Mouse (Mus musculus): Measurements from ENCODE around the gene Ndufv3. TPM values are rescaled to one million over a fixed set of nuclear protein-coding genes. Genes with fewer than 3 reads are reported as not detected.

Gene Ndufv3
- polyA plus RNA-seq (2012; rRNA removed): 59.9 and 64.9 TPM in 2 replicates

DNA sequence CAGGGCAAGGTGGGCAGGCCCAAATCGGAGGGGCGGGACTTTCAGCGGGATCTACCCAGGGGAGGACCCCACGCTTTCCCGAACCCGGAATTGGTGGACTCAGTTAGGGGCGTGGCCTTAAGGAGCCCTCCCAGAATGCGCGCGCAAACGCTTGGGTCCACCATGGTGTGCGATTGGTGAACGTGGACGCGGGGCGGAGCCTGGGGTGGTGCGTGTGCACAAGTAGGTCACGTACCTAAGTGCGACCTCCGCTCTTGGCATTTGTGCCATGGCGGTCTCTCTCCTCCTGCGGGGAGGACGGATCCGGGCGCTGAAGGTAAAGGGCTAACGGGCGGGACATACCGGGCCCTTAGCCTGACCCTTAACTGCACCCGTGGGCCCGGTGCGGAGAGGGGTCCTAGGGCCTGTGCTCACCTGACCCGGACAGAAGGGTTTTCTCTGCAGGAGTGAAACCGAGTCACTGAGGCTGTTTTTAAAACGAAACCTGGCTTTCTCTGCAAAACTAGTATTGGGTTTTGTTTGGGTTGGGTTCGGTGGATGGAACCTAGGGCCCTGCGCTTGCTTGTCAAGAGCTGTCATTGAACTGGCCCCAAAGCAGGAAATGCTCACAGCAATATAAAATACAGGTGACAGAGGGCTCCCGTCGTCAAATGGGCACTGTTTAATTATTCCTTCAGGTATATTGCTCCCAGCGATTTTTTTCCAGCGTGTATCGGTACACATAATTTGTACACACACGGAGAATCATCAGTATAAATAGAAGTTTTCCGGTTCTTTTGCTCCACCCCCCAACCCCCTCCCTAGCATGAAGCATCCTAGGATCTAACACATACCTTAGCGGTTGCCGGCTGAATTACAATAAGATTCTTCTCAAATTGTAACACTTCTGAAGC, at the start of gene Ndufv3, which contains the start of gene Wdr4:
Gene Ndufv3 (plus strand): TSS at position 170 of the 893 bp plus-strand sequence.
Gene Wdr4 (minus strand): TSS at position 35 of the 893 bp plus-strand sequence.
- Histone ChIP-seq H3K4me3 (ENCODE audit: control insufficient read depth, low read depth, low read length) (peak within 1 kb of the TSS; percentile 84), H3K4me1 (ENCODE audit: control insufficient read depth, insufficient read depth, low read length) (peaks cover 2% of the 10 kb centered on the region), H3K27ac (ENCODE audit: control insufficient read depth, insufficient read depth, low read depth, low read length) (peak within 1 kb of the TSS; percentile 58), H3K36me3 (ENCODE audit: control insufficient read depth, insufficient read depth, low read length) (no peaks in the 10 kb centered on the region), H3K27me3 (ENCODE audit: control insufficient read depth, insufficient read depth, low read length) (no peaks in the 10 kb centered on the region)
- no peak for TF ChIP-seq CTCF (IDR thresholded peaks at IDR 0.05; ENCODE audit: control insufficient read depth, insufficient read depth, insufficient replicate concordance, low read depth, low read length)
- peak; percentile 89 for TF ChIP-seq POLR2A (IDR thresholded peaks at IDR 0.05; ENCODE audit: control insufficient read depth, low read depth, low read length)

DNA sequence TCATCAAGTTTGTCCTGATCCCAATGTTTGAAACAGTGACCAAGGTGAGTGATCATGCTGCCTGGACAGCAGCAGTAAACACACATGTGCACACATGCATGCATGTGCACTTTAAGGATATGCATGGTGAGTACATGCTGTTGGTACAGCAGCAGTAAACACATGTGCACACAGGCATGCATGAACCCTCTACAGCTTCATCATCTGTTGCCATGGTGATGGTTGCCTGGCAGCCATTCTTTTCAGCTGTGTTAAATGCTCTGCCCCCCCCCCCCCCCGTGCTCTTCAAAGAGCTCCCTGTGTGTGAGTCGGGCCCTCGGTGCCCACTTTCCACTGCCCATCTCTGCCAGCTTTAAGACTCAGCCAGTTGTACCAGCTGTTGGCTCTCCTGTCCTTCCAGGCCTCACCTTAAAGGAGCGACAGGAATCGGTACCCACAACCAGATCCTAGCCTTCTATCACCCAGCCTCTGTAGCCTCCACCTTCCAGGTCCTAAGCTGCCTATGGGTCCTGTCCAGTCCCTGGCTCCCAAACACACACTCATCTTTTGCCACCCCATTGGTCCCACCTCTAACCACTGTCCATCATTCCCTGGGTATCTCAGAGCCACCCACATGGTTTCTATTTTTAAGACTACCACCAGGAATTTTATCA, 49.0 kb upstream of the Ndufv3 start:
- Histone ChIP-seq H3K36me3 (ENCODE audit: control insufficient read depth, insufficient read depth, low read length) (no peaks in the 10 kb centered on the region), H3K27me3 (ENCODE audit: control insufficient read depth, insufficient read depth, low read length) (no peaks in the 10 kb centered on the region), H3K4me1 (ENCODE audit: control insufficient read depth, insufficient read depth, low read length) (peaks cover 2% of the 10 kb centered on the region), H3K4me3 (ENCODE audit: control insufficient read depth, low read depth, low read length) (no peak overlapping the region), H3K27ac (ENCODE audit: control insufficient read depth, insufficient read depth, low read depth, low read length) (no peak overlapping the region)
- TF ChIP-seq POLR2A (IDR thresholded peaks at IDR 0.05; ENCODE audit: control insufficient read depth, low read depth, low read length) (no peak), CTCF (IDR thresholded peaks at IDR 0.05; ENCODE audit: control insufficient read depth, insufficient read depth, insufficient replicate concordance, low read depth, low read length) (no peak)

GRCm38 (mm10) chr17:31474388-31474787, 45.5 kb upstream of the Ndufv3 start:
- H3K27ac ChIP-seq (ENCODE audit: control insufficient read depth, insufficient read depth, low read depth, low read length): no peak overlapping the region
- H3K36me3 ChIP-seq (ENCODE audit: control insufficient read depth, insufficient read depth, low read length): no peaks in the 10 kb centered on the region
- H3K4me1 ChIP-seq (ENCODE audit: control insufficient read depth, insufficient read depth, low read length): peaks cover 4% of the 10 kb centered on the region
- H3K27me3 ChIP-seq (ENCODE audit: control insufficient read depth, insufficient read depth, low read length): no peaks in the 10 kb centered on the region
- TF ChIP-seq CTCF (IDR thresholded peaks at IDR 0.05; ENCODE audit: control insufficient read depth, insufficient read depth, insufficient replicate concordance, low read depth, low read length): no peak
- no peak for TF ChIP-seq POLR2A (IDR thresholded peaks at IDR 0.05; ENCODE audit: control insufficient read depth, low read depth, low read length)
- H3K4me3 ChIP-seq (ENCODE audit: control insufficient read depth, low read depth, low read length): no peak overlapping the region

DNA sequence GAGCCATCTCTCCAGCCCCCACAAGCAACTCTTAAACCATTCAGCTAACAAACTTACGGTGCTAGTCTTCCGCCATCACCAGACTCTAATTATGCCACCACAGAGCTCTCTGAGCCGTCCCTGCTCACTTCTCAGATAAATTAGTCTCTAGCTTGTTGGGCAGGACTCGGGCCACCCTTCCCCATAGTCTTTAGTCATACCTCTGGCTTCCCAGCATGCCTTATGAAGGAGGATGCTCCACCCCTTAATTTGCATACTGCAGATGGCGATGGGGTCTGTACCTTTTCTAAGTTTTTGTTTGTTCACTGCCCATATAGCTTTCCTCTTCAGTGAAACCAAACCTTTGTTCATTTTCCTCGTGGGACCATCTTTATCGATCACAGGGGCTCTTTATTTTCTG, 41.3 kb upstream of the Ndufv3 start:
- Histone ChIP-seq H3K4me1 (ENCODE audit: control insufficient read depth, insufficient read depth, low read length) (peaks cover 11% of the 10 kb centered on the region), H3K36me3 (ENCODE audit: control insufficient read depth, insufficient read depth, low read length) (no peaks in the 10 kb centered on the region), H3K27me3 (ENCODE audit: control insufficient read depth, insufficient read depth, low read length) (no peaks in the 10 kb centered on the region), H3K27ac (ENCODE audit: control insufficient read depth, insufficient read depth, low read depth, low read length) (no peak overlapping the region), H3K4me3 (ENCODE audit: control insufficient read depth, low read depth, low read length) (no peak overlapping the region)
- TF ChIP-seq POLR2A (IDR thresholded peaks at IDR 0.05; ENCODE audit: control insufficient read depth, low read depth, low read length) (no peak), CTCF (IDR thresholded peaks at IDR 0.05; ENCODE audit: control insufficient read depth, insufficient read depth, insufficient replicate concordance, low read depth, low read length) (no peak)

- H3K4me1 ChIP-seq (ENCODE audit: control insufficient read depth, insufficient read depth, low read length): peaks cover 11% of the 10 kb centered on the region
- no peak overlapping the region for H3K27ac ChIP-seq (ENCODE audit: control insufficient read depth, insufficient read depth, low read depth, low read length)
- no peak overlapping the region for H3K4me3 ChIP-seq (ENCODE audit: control insufficient read depth, low read depth, low read length)
- H3K36me3 ChIP-seq (ENCODE audit: control insufficient read depth, insufficient read depth, low read length): no peaks in the 10 kb centered on the region
- H3K27me3 ChIP-seq (ENCODE audit: control insufficient read depth, insufficient read depth, low read length): no peaks in the 10 kb centered on the region
- TF ChIP-seq POLR2A (IDR thresholded peaks at IDR 0.05; ENCODE audit: control insufficient read depth, low read depth, low read length): no peak
- TF ChIP-seq CTCF (IDR thresholded peaks at IDR 0.05; ENCODE audit: control insufficient read depth, insufficient read depth, insufficient replicate concordance, low read depth, low read length): no peak
These were observed 40.6 kb upstream of the Ndufv3 start for GRCm38 (mm10) chr17:31479108-31479844.

- peak overlapping the region; percentile 42 for H3K27ac ChIP-seq (ENCODE audit: control insufficient read depth, insufficient read depth, low read depth, low read length)
These were observed 33.2 kb upstream of the Ndufv3 start for GRCm38 (mm10) chr17:31486616-31487198.

More at GRCm38 (mm10) chr17:31486616-31487198, 33.2 kb upstream of the Ndufv3 start:
- Histone ChIP-seq H3K36me3 (ENCODE audit: control insufficient read depth, insufficient read depth, low read length) (no peaks in the 10 kb centered on the region), H3K27me3 (ENCODE audit: control insufficient read depth, insufficient read depth, low read length) (no peaks in the 10 kb centered on the region), H3K4me1 (ENCODE audit: control insufficient read depth, insufficient read depth, low read length) (peaks cover 12% of the 10 kb centered on the region), H3K4me3 (ENCODE audit: control insufficient read depth, low read depth, low read length) (no peak overlapping the region)
- TF ChIP-seq POLR2A (IDR thresholded peaks at IDR 0.05; ENCODE audit: control insufficient read depth, low read depth, low read length): no peak
- no peak for TF ChIP-seq CTCF (IDR thresholded peaks at IDR 0.05; ENCODE audit: control insufficient read depth, insufficient read depth, insufficient replicate concordance, low read depth, low read length)
